Mouse (Mus musculus) heart, adult 2 months (tissue): Measurements from ENCODE around the gene Gak. TPM values are rescaled to one million over a fixed set of nuclear protein-coding genes. Genes with fewer than 3 reads are reported as not detected.

Source experiments
- DNase-seq, 2 experiments: peaks; one replicate each; pipeline ENCODE4 v3.0.0; 2021
- H3K27ac ChIP-seq: fragments of 200-600 bp; 2 replicates; pipeline ENCODE4 v1.8.1; 2022
- H3K27me3 ChIP-seq: fragments of 200-500 bp; 2 replicates; pipeline ENCODE4 v1.6.1; 2012; ENCODE audit warnings: mild to moderate bottlenecking, low read length, inconsistent platforms, mixed read lengths; ENCODE audit not compliant: control insufficient read depth, insufficient read depth
- H3K36me3 ChIP-seq: fragments of 200-500 bp; 2 replicates; pipeline ENCODE4 v1.6.1; 2012; ENCODE audit warnings: low read length, inconsistent platforms; ENCODE audit not compliant: control insufficient read depth, insufficient read depth
- H3K4me1 ChIP-seq: fragments of 200-500 bp; 2 replicates; pipeline ENCODE4 v1.6.1; 2011; ENCODE audit warnings: low read length; ENCODE audit not compliant: control insufficient read depth, insufficient read depth
- H3K4me3 ChIP-seq: fragments of 200-600 bp; 2 replicates; pipeline ENCODE4 v1.8.1; 2022
- H3K79me2 ChIP-seq: fragments of 200-500 bp; replicated peaks from 2 replicates; pipeline ENCODE4 v1.6.1; 2012; ENCODE audit warnings: mild to moderate bottlenecking, inconsistent platforms, low read length, moderate library complexity, mixed read lengths; ENCODE audit not compliant: control insufficient read depth, insufficient read depth
- H3K9ac ChIP-seq: fragments of 200-500 bp; 2 replicates; pipeline ENCODE4 v1.6.1; 2012; ENCODE audit warnings: low read depth, mild to moderate bottlenecking, control low read depth, inconsistent platforms, low read length, mixed read lengths
- CTCF ChIP-seq: fragments of 200-600 bp; IDR thresholded peaks from 2 replicates; pipeline ENCODE4 v1.8.1; 2022; ENCODE audit warnings: antibody characterized with exemption, mild to moderate bottlenecking, moderate library complexity
- EP300 ChIP-seq: fragments of 200-500 bp; IDR thresholded peaks from 2 replicates; pipeline ENCODE4 v1.6.1; 2011; ENCODE audit warnings: low read depth, low read length, control low read depth; ENCODE audit not compliant: insufficient read depth
- POLR2A ChIP-seq: fragments of 200-500 bp; IDR thresholded peaks from 2 replicates; pipeline ENCODE4 v1.6.1; 2011; ENCODE audit warnings: mild to moderate bottlenecking, low read depth, low read length, control low read depth; ENCODE audit not compliant: insufficient read depth
- WGBS: fragments of 180-500 bp; shearing (Covaris S2); methylation state at CpG from one replicate; pipeline ENCODE4 v1.1.7; 2018; 5-methylcytosine and 5-hydroxymethylcytosine counted together
- intact Hi-C: fragments of 180-260 bp; cut with DNase I; formaldehyde crosslinking; loops from one replicate; pipeline ENCODE4 v1.15.1; 2025
- long read RNA-seq: library from polyadenylated mRNA; stranded (forward); transcript quantifications from one replicate; pipeline ENCODE4 v2.0.0, GENCODE M21; 2021
- polyA plus RNA-seq: library from polyadenylated mRNA; depleted of rRNA; stranded (reverse); fragments of >200 nt; gene quantifications from 2 replicates; pipeline ENCODE4 v1.2.3, GENCODE M21; 2012; rRNA removed
- total RNA-seq, 2 experiments: library from RNA; stranded (reverse); gene quantifications; 2 replicates each; pipeline ENCODE4 v1.2.3; 2021

Gak gene
- total RNA-seq: 10 to 100 TPM; 19.6 to 20.4 TPM
- 23.3 and 28.3 TPM in 2 replicates for polyA plus RNA-seq
- long read RNA-seq, full-length matches to known transcripts: 1 of 8 reads
- long read RNA-seq, partial matches to known transcripts: 5 of 8 reads
- long read RNA-seq, other reads (novel, unspliced or antisense): 2 of 8 reads

GRCm38 (mm10) chr5:108629634-108630483, at the start of gene Gak, which contains the start of gene Tmem175:
Gak (minus strand) TSS chr5:108629755.
Tmem175 (plus strand) TSS chr5:108629770.
- peaks cover 2% of the 10 kb centered on the region; the same call in 1 of the 2 replicates for H3K79me2 ChIP-seq
- H3K4me3 ChIP-seq: peak within 1 kb of the TSS; percentile 84
- peak within 1 kb of the TSS; percentile 84 for H3K9ac ChIP-seq
- H3K36me3 ChIP-seq: peaks cover 3% of the 10 kb centered on the region
- under 1% methylated on average over 58 of the region's 58 CpGs for WGBS
- H3K27me3 ChIP-seq: no peaks in the 10 kb centered on the region
- H3K4me1 ChIP-seq: peaks cover 3% of the 10 kb centered on the region
- TF ChIP-seq POLR2A (peak; percentile 93), EP300 (0 out of 2 replicates have a peak, but pooled peaks have one; percentile 66), CTCF (no peak)
- H3K27ac ChIP-seq: peak within 1 kb of the TSS; percentile 94
- intact Hi-C loops: loop anchor here (2.0 to 10.0 kb wide), 5 partner anchors 31 to 1295 kb away; partner anchors contain the start of genes Atp5k, Dgkq, Fgfrl1 and Gm15446
- peak; percentile 93 to 96 for DNase-seq

GRCm38 (mm10) chr5:108678296-108678854, 48.8 kb upstream of the Gak start:
- no peaks in the 10 kb centered on the region for H3K79me2 ChIP-seq
- H3K36me3 ChIP-seq: no peaks in the 10 kb centered on the region
- peaks cover 2% of the 10 kb centered on the region; the same call in 1 of the 2 replicates for H3K4me1 ChIP-seq
- H3K4me3 ChIP-seq: no peak overlapping the region
- H3K27ac ChIP-seq: no peak overlapping the region
- TF ChIP-seq CTCF: no peak
- TF ChIP-seq EP300: no peak
- TF ChIP-seq POLR2A: no peak
- H3K9ac ChIP-seq: no peak overlapping the region
- WGBS: 90% methylated on average over 6 of the region's 6 CpGs
- intact Hi-C loops: no loop called here
- DNase-seq: no peak
- H3K27me3 ChIP-seq: no peaks in the 10 kb centered on the region

- Histone ChIP-seq H3K79me2 (no peaks in the 10 kb centered on the region), H3K9ac (peak overlapping the region; percentile 26; the same call in 1 of the 2 replicates), H3K4me1 (peaks cover 2% of the 10 kb centered on the region; the same call in 1 of the 2 replicates), H3K4me3 (peak overlapping the region; percentile 29), H3K27me3 (no peaks in the 10 kb centered on the region), H3K27ac (no peak overlapping the region), H3K36me3 (no peaks in the 10 kb centered on the region)
- TF ChIP-seq CTCF (no peak), EP300 (no peak), POLR2A (no peak)
- DNase-seq: peak; percentile 41 to 47
- intact Hi-C loops: loop anchor here (2.0 kb wide), 1 partner anchor 15 kb away; the partner anchor contains the start of gene Fgfrl1
- 13% methylated on average over 25 of the region's 25 CpGs for WGBS
Observed at GRCm38 (mm10) chr5:108677605-108678295, 48.2 kb upstream of the Gak start.

- intact Hi-C loops: loop anchor here (2.0 kb wide), 1 partner anchor 16 kb away; the partner anchor contains the start of gene Fgfrl1
- 38% methylated on average over 5 of the region's 5 CpGs for WGBS
Observed at GRCm38 (mm10) chr5:108676772-108677498, 47.4 kb upstream of the Gak start.

More at GRCm38 (mm10) chr5:108676772-108677498, 47.4 kb upstream of the Gak start:
- TF ChIP-seq EP300: no peak
- no peak for TF ChIP-seq POLR2A
- TF ChIP-seq CTCF: no peak
- peaks cover 2% of the 10 kb centered on the region; the same call in 1 of the 2 replicates for H3K4me1 ChIP-seq
- no peak for DNase-seq
- H3K36me3 ChIP-seq: no peaks in the 10 kb centered on the region
- no peaks in the 10 kb centered on the region for H3K79me2 ChIP-seq
- peak overlapping the region; percentile 29; the same call in 1 of the 2 replicates for H3K4me3 ChIP-seq
- H3K9ac ChIP-seq: no peak overlapping the region
- no peaks in the 10 kb centered on the region for H3K27me3 ChIP-seq
- no peak overlapping the region for H3K27ac ChIP-seq
